Mouse (Mus musculus) urinary bladder, adult 18-20 months (tissue): ENCODE measurements around the gene Zdhhc6.

Experiments used
- DNase-seq, 2 experiments: peaks; one replicate each; pipeline ENCODE4 v3.0.0; 2022; ENCODE audit warnings: low spot score in 2 of 2, mixed read lengths in 2 of 2

The Zdhhc6 gene

DNA sequence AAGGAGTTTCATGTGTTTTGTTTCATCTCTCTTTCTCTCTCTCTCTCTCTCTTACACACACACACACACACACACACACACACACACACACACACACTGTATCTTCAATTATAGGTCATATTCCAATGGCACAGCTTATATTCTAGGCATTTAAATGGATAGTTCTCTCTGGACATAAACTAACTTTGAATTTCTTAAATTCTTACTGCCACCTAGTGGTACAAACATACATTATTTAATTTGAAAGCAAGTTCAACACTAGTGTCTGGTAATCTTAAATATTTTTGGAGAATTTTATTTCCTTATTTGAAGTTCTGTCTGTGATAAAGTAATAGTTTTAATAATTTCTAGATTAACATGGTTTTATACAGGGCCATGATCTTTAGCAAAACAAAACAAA is 10.8 kb downstream of the Zdhhc6 start:
- no peak for DNase-seq

DNA sequence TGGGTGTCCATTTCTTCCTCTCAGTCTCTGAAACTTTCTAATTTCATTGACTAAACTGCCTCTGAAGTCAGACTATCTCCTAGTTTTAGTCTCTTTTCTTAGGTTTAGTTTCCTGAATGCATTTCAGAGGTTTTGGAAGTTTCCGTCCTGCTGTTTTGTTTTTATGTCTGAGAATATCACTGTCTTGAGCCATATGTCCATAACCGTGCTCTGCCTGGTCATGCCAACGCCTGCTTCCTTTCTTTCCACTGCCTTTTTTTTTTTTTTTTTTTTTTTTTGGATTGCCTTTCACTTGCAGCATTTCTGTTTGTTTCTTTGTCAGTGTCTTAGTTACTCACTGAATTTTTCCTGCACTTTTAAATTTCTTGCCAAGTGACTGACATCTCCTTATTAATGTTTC is 15.3 kb downstream of the Zdhhc6 start:
- no peak for DNase-seq

DNA sequence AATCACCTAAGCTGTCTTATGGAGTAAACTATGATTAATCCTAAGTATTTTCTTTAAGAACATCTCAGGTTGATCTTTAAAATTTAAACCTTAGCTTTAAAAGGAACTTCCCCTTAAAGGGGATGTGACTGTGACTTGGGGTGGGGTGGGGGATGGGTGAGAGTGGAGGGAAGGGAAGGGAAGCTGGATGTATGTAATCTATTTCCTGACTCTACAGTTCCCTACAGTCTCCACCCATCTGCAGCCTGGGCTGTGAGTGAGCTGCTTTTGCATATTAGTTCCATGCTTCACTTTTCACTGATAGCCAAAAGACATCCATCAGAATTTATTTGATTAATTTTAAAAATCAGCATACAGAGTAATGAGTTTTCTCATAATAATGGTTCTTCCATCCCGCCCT is 16.5 kb downstream of the Zdhhc6 start:
- no peak for DNase-seq

DNA sequence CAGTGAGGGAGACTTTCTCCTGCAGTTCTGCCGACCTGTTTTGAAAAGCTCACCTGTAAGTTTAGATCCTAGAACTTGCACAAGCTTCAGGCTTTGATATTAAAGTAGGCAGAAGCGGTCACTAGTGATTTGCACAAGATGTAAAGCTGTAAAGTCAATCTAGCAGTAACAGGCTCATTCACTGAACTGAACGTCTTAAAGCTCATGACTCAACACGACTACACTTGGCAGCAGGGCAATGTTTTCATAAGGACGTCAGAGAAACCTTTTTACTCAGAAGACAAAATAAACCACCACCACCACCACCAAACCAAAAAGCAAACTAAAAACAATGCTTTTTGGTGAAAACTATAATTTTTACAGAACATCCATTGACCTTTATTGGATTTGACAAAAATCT is 17.9 kb downstream of the Zdhhc6 start:
- no peak for DNase-seq

DNA sequence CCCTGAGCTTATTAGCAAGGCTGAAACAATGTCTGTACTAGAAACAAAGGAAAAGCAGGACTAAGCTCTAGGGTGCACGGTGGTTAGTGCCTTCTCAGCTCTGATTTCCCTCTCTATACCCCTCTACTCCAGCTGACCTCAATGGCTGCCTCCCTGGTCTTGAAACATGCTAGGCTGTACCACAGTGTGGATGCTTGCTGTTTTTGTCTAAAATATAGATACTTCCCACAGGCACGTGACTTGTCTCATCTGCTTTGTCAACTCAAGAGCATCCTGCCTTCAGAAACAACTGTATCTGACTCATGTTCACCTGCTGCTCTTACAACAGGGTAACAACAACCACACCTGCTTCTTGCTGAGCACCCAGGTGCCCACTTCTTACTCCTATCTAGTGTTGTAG is 18.3 kb downstream of the Zdhhc6 start:
- DNase-seq, result no peak

DNA sequence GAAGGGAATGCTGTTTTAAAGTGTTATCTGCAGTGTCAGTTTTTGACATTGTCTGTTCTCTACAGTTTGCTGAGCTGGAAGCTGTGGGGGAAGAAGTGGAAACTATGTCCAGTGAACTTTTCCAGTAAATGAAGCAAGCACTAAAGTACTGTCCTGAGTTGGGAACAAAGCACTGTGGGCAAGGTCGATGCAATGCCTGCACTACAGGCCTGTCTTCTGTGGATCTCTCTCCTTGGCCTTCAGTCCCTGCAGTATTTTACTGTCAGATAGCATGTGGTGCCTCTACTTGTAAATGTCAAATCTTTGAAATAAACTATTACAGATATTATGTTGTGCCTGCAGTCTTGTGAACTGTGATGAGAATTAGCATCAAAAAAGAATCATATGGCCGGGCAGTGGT is 19.5 kb downstream of the Zdhhc6 start:
- DNase-seq, result no peak

DNA sequence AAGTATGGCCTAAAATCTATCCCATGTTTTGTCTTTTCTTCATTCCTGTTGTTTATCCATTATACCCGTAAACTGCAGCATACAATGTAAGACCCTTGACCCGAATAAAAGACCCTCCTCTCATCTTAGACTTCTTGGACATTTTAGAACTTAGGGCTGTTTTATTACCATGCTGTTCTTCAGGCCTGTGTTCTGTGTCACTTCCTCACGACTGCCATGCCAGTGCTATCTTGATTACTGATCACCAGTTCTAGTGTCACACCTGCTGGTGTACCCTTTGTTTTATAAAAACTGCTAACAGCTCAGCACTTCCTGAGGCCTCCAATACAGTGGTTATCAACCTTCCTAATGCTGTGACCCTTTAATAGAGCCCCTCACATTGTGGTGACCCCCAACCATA is 20.3 kb downstream of the Zdhhc6 start:
- DNase-seq, result no peak

DNA sequence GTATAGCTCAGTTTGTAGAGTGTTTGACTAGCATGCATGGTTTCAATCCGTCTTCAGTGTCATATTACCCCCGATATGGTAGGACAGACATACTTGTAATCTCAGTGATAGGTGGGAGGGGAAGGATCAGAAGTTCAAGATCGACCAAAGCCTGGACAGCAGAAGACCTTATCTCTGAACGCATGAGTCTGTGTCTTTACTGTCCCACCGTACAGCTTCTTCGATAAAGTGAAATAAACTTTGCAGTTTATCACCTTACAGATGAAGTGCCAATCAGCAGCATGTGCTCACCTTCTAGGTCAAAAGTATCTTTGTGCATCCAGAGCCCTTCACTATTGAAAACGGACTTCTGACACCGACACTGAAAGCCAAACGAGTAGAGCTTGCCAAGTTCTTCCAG is 20.8 kb downstream of the Zdhhc6 start:
- no peak for DNase-seq

DNA sequence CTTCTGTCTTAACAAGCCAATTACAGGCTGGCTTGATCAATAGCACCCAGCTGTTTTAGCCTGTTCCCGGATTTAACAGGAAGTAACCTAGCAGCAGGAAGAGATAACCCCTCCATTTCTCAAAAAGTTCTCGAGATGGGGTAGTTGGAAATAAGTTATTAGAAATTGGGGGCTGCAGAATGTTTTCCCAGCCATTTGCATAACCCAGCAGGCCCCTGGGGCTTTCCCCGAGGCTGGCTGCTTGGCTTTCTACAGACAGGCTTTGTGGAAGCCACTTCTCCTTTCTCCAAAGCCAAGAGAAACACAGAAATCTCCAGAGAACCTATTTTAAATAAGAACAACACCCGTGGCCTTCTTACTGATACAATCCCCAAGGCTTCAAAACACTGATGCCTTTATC is 22.7 kb downstream of the Zdhhc6 start:
- no peak for DNase-seq

DNA sequence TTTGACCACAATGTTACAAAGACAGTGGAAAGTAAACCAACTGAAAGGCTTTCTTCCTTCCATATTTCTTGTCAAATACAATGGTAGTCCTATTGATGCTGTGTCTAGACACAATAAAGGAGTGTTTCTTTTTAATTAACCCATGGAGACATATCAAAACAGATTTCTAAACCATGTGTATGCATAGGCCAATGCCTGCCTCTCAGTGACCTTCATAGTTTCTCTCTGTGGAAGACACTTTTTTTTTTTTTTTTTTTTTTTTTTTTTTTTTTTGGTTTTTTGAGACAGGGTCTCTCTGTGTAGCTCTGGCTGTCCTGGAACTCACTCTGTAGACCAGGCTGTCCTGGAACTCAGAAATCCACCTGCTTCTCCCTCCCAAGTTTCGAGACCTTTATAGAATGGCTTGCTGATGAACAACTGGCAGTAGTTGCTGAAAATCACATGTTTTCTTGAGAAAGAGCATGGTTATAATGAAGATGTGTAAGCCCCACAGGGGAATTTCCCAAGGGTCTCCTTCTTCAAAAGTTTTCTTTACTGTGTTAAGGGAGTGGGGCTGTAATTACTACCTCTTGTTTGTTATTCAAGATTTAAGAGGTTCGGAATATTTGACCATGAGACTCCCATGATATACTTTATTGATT is 23.5 kb downstream of the Zdhhc6 start:
- no peak for DNase-seq

DNA sequence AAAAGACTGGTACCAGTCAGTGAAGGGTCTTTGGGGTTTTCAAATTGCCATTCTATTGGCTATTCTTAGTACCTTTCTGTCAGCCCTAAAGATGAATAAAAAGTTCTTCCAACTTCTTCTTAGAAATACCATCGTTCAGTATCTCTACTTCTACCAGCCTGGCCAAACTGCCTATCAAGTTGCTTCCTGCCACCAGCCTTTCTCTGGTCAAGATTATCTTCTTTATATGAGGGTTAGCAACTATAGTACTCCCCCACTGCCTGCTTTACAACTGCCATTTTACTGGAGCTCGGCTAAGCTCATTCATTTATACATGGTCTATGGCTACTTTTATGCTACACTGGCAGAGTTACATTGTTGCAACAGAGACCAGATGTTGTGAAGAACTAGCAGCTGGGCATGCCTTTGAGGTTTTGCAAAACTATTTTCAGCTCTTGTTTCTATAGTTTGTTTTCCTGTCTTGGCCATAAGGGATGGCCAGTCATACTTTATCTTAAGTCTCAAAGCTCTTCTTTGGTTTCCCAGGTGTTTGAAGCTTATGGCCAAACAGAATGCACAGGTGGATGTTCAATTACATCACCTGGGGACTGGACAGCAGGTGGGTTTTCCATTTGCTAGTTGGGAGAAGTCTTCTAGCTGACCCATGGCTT is 25.1 kb downstream of the Zdhhc6 start:
- no peak for DNase-seq

DNA sequence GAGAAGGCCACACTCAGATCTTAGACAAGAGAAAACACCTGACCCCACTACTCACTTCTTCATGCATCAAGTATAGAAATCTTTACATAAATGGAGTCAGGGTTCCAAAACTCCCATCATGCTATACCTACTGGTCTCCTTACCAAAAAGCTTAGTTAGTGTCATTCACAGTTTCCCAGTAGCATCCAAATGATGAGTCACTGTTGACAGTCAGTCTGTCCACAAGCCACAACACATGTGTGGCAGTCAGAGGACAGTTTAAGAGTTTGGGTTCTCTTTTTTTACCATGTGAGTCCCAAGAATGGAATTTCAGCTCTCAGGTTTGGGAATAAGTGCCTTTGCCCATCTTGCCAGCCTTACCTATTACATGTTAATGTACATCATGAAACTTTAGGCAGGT is 26.9 kb downstream of the Zdhhc6 start:
- no peak for DNase-seq

DNA sequence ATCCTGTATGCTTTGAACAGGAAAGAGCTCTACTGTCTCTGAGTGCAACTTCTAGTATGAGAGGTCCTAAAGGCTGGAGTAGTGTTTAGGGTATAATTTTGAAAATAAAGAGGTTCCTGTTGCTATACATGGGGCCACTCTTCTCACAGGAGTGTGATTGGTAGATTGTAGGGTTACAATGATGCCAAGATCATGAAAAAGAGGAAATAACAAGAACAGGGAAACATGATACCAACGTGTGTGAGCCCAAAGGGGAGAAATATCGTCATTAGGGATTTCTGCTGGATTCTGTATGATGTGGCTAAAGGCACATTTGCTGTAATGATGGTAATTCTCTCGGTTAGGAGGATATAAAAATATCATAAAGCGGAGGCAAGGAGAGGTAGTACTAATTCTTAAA is 29.8 kb downstream of the Zdhhc6 start:
- no peak for DNase-seq

DNA sequence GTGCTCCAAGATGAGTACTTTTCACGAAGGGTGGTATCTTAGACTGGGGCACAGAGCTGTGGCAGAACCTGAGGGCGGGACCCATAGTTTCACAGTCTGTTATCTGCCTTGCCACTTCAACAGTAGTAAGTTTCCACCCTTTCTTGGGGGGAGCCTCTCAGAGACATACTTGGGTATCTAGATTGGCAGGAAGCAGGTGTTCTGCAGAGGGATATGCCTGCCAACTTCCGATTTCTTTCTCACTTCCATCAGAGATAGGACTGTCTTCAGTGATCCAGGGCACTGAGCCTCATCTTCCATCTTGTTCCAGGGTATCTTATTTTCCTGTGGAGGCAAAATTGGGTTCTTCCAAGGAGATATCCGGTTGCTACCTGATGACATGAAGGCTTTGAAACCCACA is 31.7 kb downstream of the Zdhhc6 start:
- DNase-seq, result no peak

DNA sequence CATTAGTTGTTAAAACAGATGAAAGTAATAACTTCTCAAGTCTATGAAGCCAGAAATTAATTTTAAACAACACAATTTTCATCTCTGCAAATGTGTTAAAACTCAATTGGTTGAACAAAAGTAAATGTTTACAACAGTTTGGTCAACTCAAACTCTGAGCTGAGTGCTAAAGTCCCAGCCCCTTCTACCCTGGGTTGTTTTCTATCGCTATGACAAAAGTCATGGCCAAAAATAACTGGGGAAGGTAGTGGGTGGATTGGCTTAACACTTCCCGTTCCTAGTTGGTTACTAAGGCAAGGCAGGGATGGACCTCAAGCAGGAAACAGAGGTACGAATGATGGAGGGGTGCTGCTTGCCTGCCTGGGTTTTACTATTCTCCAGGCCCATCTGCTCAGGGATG is 39.1 kb downstream of the Zdhhc6 start:
- DNase-seq, result no peak

DNA sequence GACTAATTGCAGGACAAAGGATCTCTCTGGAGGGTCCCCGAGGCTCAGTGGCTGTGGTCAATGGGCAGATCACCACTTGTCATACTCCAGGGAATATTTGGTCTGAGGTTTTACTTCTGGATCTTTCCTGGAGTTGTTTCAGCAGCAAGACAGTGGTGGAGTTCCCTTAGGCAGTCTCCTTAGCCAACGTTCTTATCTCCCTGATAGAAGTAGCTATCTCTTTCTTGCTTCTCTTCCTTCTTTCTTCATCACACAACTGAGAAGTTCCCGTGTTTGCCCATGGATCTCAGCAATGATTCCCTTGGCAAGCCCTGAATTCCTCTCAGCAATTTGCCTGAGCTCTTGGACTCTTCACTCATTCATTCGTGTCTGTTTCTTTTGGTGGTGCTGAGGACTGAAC is 39.7 kb downstream of the Zdhhc6 start:
- no peak for DNase-seq

DNA sequence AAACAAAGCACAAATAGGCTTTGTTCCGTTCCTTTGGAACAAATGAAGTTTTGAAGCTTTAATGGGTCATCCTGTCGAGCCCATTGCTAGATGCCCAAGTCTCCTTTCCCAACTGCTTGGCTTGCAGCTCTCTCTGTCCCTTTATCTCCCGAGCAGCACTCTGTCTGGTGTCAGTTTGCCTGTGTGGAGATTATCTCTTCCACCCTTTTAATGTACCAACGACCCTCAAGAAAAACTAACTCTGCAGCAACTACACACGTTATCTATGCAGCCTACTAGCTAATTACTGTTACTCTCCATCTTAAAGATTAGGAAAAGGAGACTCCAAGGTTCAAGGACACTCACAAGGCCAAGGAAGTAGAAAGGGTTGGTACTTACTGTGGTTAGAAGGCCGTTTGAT is 42.5 kb downstream of the Zdhhc6 start:
- no peak for DNase-seq

DNA sequence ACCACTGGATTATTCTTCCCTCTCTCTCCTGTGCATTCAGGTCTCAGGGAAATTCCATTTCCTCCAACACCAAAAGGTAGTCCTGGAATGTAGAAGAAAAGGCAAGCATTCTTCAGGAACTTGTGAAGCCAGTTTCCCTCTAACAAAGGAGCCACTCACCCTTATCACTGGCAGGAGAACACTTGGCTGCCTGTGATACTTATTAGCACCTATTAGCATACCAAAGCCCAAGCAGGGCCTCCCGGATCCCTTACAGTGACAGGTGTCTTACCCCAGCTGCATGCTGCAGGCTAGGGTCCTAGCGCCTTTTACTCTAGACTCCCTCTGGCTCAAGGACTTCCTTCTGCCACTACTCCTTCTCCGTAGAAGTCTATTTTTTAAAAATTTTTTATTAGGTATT is 44.4 kb downstream of the Zdhhc6 start:
- DNase-seq, result no peak

DNA sequence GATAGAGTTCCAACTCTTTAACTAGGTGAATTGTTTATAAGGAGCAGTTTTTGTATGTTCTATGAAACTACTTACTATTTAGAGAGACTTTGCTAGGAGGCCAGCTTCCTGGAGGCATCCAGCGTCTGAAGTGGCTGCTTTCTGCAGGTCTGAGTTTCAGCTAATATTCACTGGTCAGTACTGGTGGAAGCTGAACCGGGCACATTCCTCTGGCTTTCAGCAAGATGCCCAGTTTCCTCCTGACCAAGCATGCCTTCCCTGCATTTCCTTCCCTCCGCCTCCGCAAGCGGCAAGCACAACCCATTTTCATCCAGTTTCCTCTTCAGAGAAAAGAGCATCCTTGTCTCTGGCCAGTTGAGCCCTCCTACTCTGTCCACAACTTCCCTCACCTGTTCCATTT is 46.8 kb downstream of the Zdhhc6 start:
- DNase-seq, result no peak

DNA sequence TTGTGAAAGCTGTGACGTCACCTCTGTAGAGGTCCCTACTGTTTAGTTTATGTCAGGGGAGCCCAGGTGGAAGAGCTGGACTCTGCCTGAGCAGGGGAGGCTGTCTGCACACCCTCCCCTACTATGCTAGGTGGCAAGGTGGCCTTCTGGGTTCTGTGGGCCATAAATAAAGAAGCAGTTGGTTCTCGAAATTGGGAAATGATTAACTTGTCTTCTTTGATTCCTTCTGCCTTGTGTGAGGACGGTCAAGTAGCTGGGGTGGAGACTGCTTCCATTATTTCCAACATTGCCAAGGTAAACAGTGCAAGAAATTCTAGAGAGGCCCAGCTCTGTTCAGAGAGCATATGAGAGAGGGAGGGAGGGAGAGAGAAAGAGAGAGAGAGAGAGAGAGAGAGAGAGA is 47.7 kb downstream of the Zdhhc6 start:
- no peak for DNase-seq

DNA sequence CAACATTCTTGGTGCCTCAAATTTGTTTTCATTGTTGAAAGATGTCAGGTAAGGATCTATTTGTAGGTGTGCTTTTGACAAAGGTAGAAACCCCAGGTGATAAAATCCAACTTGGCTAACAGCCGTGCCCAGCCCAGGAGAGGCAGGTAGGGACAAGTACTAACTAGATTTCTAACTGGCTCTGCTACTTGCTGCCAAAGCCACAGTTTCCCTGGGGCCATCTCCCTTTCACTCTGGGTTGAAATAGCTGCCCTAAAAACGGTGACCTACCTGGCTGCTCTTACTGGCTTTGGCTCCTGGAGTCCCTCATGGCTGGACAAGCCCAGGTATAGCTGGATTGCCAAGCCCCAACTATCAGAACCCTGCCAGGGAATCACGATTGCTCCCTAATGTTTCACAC is 49.0 kb downstream of the Zdhhc6 start:
- peak; percentile 30 to 59 for DNase-seq

DNA sequence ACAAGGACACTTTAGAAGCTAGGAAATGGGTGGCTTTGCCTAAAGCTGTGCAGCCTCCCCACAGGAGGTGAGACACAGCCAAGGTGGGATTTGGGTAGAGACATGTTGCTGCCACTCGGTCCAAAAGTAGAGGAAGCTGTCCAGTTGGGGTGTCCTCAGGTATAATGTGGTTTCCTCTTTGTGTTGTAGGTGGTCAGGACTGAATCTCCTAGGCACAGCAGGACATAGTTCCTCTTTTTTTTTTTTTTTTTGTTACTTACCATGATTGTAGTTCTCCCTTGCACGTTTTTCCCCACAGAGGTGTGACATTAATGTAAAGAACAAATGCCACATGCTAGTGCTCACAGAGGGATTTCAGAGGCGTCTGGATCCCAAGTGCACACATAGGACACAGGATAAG is 50.6 kb downstream of the Zdhhc6 start:
- DNase-seq, result no peak

DNA sequence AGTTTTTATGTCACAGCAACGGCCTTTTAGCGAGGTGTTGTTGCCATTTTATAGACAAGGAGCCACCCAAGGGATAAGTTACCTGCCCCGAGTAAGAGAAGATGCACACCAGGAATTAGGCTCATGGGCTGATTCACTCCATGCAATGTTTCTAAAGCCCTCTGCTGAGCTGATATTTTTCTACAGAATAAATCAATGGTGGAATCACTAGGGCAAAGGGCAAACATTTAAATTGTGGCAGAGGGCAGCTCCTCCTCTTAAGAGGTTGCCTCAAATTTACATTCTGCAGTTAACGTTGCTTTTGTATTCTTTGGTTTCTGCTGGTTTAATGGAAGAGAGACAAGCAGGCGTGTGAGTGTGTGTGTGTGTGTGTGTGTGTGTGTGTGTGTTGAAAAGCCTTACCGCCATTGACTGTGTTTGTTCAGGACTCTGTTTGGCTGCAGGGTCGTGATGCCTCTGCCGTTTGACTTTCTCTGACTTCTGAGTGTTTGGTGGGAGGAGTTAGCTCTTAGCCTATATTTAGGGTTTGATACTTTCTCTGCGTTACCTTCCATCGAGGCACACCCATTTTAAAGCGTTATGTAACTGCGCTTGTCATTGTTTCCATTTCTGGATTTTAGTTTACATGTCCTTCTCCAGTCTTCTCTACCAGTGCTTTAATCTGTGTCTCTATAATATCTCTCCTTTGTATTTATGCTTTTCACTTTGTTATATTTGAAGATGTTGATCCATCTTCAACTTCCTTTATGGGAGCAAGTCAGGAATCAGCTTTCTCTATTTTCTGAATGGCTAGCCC is 55.2 kb downstream of the Zdhhc6 start:
- no peak for DNase-seq
